In genomic region chr5:29281081-29281480, GRCm38 (mm10) we compare ENCODE assay signal across 19 mouse cellular contexts.
"Had no signal": no experiment of that assay in that cellular context is flagged by ENCODE, and none has a peak within 500 bp of the region (broad histone marks: within the 10 kb centered on the region; RNA-seq: fewer than 3 reads in every experiment).

No protein-coding gene starts in this region.

- H3K27me3 ChIP-seq: limb, embryonic 13.5 days; liver, embryonic 13.5 days; midbrain, embryonic 12.5 days; midbrain, embryonic 15.5 days; neural tube, embryonic 12.5 days; neural tube, embryonic 15.5 days had no signal

- H3K4me3 ChIP-seq: layer of hippocampus, adult 2 months; limb, embryonic 10.5 days; limb, embryonic 13.5 days; liver, embryonic 13.5 days; midbrain, embryonic 12.5 days; midbrain, embryonic 15.5 days; neural tube, embryonic 12.5 days; neural tube, embryonic 15.5 days had no signal

- H3K9me3 ChIP-seq: limb, embryonic 10.5 days; limb, embryonic 13.5 days; liver, embryonic 13.5 days; midbrain, embryonic 12.5 days; midbrain, embryonic 15.5 days; neural tube, embryonic 12.5 days; neural tube, embryonic 15.5 days had no signal

- H3K36me3 ChIP-seq: limb, embryonic 10.5 days; liver, embryonic 13.5 days; midbrain, embryonic 12.5 days; midbrain, embryonic 15.5 days; neural tube, embryonic 12.5 days had no signal

- H3K27ac ChIP-seq: layer of hippocampus, adult 2 months; limb, embryonic 10.5 days; limb, embryonic 13.5 days; liver, embryonic 13.5 days; macrophage; midbrain, embryonic 12.5 days; midbrain, embryonic 15.5 days; neural tube, embryonic 12.5 days; neural tube, embryonic 15.5 days had no signal

- DNase-seq: layer of hippocampus, adult 9-11 months; liver; liver, embryonic 13.5 days; lung, embryonic 14.5 days; right cerebral cortex, postnatal 25 days; spleen, adult 18-20 months; thymus, adult 2 months; thymus, postnatal 14 days; thymus, postnatal 4 days had no signal

- ATAC-seq: intestine, postnatal 0 days; lung, postnatal 0 days; midbrain, embryonic 15.5 days had no signal

- H3K4me1 ChIP-seq: limb, embryonic 10.5 days; limb, embryonic 13.5 days; liver, embryonic 13.5 days; midbrain, embryonic 15.5 days; neural tube, embryonic 12.5 days; neural tube, embryonic 15.5 days had no signal

- H3K4me2 ChIP-seq: limb, embryonic 13.5 days; liver, embryonic 13.5 days; lung, embryonic 14.5 days; midbrain, embryonic 12.5 days; midbrain, embryonic 15.5 days; neural tube, embryonic 12.5 days; neural tube, embryonic 15.5 days had no signal

- H3K9ac ChIP-seq: limb, embryonic 13.5 days; liver, embryonic 13.5 days; lung, embryonic 14.5 days; midbrain, embryonic 12.5 days; midbrain, embryonic 15.5 days; neural tube, embryonic 12.5 days; neural tube, embryonic 15.5 days had no signal
